Mouse (Mus musculus) adrenal gland, postnatal 10 days (tissue): ENCODE results near the gene Art5. TPM values are rescaled to one million over a fixed set of nuclear protein-coding genes. Genes with fewer than 3 reads are reported as not detected.

Experiments used
- DNase-seq: peaks from one replicate; pipeline ENCODE4 v3.0.0; 2021; ENCODE audit warnings: mixed read lengths
- long read RNA-seq, 2 experiments: library from polyadenylated mRNA; stranded (forward); transcript quantifications; one replicate each; pipeline ENCODE4 v2.0.0; 2021
- total RNA-seq, 2 experiments: library from RNA; stranded (reverse); gene quantifications; 2 replicates each; pipeline ENCODE4 v1.2.3; 2021

Art5 gene
- 1 to 10 TPM in 1 of 2 experiments, under 1 TPM in 1; 0.51 to 1.4 TPM for total RNA-seq
- long read RNA-seq, experiment 1, partial matches to known transcripts = 1 of 1 reads
- long read RNA-seq, experiment 1, other reads (novel, unspliced or antisense) = 0 of 1 reads
- long read RNA-seq, experiment 2 = 0 reads

DNA sequence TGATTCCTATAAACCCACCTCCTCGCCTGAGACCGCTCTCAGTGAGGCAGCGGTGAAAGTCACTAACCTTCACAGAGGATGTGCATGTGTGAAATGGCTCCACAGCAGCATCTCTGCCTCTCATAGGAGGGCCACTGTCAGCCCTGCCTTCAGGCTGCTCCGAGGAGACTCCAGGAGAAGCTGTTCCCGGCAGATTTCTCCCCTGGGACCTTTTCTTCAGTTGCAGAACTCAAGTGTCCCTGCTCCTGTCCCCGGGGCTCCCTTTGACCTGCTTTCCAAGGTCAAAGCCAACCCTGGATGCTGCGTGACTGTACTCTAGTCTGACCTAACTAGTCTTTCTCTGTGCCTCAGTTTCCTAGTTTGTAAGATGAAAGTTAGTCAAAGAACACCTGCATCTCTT, at the start of gene Art5:
TSS of gene Art5 (minus strand) at position 319 of the 400 bp plus-strand sequence.
- no peak for DNase-seq

DNA sequence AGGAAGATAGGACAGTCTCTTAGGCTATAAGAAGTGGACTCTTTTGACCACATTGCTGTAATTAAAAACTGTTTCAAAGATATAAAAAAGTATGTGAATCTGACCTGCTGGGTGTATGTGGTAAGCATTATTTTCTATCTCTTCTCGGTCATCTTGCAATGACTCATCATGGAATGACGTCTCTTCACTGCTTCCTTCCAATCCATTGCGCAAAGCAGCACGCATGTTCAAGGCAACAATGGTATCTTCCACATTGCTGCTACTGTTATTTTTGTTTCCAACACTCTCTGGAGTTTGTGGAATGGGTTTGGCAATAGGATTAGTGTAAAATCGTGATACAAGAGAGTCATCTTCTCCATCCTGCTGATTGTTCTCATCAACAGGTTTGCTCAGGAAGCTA, 44.4 kb upstream of the Art5 start:
- no peak for DNase-seq

DNA sequence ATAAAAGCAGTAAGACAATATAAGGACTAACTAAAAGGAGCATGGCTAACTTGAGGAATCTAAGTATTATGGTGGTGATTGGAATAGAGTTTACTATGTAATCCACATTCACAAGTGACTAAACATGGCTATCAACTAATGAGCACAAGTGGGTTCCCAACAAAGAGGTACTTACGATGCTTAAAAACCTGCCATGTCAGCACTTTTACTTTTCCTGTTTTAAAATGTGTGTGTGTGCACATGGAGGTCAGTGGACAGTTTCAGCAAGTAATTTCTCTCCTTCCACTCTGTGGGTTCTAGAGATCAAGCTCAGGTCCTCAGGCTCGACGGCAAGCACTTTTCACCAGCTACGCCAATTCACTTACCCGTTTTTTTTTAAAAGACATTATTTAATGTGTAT, 28.6 kb upstream of the Art5 start:
- no peak for DNase-seq

DNA sequence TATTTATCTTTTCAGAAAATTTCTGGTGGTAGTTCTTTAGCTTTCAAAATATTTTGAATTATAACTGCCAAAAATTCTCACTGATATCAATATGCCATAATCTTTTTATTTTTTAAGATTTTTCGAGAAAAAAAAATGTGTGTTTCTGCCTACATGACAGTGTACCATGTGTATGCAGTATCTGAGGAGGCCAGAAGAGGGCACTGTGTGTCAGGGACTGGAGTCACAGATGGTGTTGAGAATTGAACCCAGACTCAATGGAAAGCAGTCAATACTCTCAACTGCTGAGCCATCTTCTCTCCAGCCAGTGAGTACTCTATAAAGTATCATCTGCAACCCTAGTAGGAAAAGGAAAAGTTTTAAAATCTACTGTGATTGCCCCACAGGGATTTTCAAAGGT, 28.2 kb upstream of the Art5 start:
- DNase-seq = peak; percentile 44

GRCm38 (mm10) chr7:102132395-102132794, 23.1 kb upstream of the Art5 start:
- no peak for DNase-seq

DNA sequence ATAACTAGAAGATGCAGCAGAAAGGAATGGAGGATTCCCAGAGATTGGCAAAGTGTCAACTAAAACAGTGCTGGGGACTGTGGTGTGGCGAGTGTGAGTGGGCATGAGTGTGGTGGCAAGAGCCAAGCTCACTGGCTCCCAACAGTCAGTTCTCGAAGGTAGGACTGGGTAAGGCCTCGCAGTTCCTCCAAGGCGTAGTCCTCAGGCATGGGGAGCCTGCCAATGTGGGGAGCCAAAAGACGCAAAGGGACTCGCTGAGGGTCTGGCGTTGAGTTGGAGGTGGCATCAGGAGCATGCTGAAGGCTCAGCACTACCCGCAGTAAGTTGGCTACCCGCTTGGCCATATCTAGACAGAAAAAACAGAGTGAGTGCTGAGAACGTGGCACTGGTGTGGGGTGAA, 11.0 kb upstream of the Art5 start:
- DNase-seq = no peak

DNA sequence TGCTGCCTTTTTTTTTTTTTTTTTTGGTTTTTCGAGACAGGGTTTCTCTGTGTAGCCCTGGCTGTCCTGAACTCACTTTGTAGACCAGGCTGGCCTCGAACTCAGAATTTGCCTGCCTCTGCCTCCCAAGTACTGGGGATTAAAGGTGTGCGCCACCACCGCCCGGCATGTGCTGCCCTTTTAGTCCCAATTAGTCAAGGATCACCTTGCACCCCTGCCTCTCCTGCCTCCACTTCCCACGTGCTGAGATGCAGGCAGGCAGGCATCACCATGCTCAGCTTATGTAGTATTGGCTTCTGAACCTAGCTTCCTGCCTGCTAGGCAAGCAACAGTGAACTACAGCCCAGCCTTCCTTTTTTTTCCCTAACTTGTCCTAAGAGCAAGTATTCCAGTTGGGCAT, 8.1 kb upstream of the Art5 start:
- DNase-seq = no peak

- no peak for DNase-seq
These were observed 7.5 kb upstream of the Art5 start, which contains the start of gene Chrna10 for GRCm38 (mm10) chr7:102116579-102117331. Chrna10 (minus strand) TSS chr7:102116828.

- no peak for DNase-seq
These were observed 4.0 kb upstream of the Art5 start for GRCm38 (mm10) chr7:102113151-102113729.

DNA sequence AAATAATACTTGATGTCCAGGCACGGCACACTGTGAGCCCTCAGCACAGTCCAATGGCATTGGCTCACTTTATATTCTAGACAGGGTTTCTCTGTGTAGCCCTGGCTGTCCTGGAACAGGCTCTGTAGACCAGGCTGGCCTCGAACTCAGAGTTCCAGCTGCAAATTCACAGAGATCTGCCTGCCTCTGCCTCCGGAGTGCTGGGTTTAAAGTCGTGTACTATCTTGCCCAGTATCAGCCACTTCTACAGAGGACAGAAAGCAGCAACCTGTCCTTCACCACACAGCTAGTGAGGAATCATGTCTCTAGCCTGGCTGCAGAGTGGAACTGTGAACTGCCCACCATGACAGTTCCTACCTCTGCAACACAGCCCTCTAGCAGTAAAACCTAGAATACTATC, 457 bp upstream of the Art5 start:
- no peak for DNase-seq

DNA sequence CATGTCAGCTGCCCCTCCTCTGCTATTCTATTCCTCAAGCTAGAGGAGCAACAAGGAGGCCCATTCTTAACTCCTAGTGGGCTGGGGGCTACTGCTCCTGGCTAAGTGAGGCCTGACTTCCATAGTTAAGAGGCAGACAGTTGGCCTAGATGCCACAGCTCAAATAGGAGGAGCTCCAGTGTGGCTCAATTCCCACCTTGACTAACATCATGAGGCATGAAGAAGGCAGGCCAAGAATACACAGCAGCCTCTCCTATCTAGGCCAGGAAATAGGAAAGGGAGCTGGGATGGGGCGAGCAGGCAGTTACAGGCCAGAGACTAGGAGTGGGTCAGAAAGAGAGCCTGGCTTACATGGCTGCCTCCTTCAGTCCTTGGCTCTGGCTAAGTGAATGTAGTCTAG, 1.1 kb downstream of the Art5 start:
- DNase-seq = no peak

DNA sequence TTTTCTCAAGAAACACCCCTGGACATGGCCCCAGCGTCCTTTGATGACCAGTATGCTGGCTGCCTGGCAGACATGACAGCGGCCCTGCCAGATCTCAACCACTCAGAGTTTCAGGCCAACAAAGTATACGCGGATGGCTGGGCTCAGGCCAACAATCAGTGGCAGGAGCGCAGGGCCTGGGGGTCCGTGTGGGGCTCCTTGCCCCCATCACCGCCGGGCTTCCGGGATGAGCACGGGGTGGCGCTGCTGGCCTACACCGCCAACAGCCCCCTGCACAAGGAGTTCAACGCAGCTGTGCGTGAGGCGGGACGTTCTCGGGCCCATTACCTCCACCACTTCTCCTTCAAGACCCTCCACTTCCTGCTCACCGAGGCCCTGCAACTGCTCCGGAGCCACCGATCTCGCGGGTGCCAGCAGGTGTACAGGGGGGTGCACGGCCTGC, 2.6 kb downstream of the Art5 start:
- DNase-seq = peak; percentile 42

- no peak for DNase-seq
These were observed 5.2 kb downstream of the Art5 start for GRCm38 (mm10) chr7:102104126-102104525.

- DNase-seq = no peak
These were observed 5.7 kb downstream of the Art5 start for GRCm38 (mm10) chr7:102103555-102103954.

DNA sequence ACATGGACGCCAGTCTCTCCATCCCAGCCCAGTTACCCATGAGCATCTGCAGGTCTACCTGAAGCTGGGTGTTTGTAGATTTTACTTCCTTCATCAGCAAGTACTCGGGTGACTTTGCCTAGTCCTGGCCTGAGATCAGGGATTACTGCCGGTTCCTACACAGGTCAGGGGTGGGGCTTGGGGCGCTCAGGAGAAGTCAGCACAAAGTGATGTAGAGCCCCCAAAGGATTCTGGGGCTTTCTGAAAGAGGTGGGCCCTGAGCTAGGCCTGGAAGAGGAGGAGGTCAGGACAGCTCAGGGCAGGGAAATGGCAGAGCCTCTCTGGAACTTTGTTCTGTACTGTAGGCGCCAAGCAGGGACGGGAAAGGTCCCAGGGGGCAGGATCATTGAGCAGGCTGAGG, 6.6 kb downstream of the Art5 start:
- peak; percentile 42 for DNase-seq

- no peak for DNase-seq
These were observed 7.0 kb downstream of the Art5 start for GRCm38 (mm10) chr7:102102241-102102640.

- no peak for DNase-seq
These were observed 7.8 kb downstream of the Art5 start, which contains the start of gene Art1 for GRCm38 (mm10) chr7:102101487-102101886. Art1 (plus strand) TSS chr7:102101743.

DNA sequence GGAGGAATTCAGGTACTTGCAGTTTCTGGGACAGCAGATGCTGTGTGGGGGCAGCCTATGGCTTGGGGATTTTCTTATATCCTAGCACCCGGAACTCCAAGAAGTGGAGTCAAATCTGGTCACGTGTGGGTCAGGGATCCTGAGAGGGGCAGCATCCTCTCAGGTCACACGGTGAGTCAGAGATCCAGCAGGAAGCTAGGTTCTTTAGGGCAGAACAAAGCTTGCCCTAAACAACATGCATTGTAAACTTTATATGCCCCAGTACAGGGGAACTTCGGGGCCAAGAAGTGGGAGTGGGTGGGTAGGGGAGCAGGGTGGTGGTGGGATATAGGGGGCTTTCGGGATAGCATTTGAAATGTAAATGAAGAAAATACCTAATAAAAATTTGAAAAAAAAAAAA, 8.4 kb downstream of the Art5 start:
- no peak for DNase-seq

DNA sequence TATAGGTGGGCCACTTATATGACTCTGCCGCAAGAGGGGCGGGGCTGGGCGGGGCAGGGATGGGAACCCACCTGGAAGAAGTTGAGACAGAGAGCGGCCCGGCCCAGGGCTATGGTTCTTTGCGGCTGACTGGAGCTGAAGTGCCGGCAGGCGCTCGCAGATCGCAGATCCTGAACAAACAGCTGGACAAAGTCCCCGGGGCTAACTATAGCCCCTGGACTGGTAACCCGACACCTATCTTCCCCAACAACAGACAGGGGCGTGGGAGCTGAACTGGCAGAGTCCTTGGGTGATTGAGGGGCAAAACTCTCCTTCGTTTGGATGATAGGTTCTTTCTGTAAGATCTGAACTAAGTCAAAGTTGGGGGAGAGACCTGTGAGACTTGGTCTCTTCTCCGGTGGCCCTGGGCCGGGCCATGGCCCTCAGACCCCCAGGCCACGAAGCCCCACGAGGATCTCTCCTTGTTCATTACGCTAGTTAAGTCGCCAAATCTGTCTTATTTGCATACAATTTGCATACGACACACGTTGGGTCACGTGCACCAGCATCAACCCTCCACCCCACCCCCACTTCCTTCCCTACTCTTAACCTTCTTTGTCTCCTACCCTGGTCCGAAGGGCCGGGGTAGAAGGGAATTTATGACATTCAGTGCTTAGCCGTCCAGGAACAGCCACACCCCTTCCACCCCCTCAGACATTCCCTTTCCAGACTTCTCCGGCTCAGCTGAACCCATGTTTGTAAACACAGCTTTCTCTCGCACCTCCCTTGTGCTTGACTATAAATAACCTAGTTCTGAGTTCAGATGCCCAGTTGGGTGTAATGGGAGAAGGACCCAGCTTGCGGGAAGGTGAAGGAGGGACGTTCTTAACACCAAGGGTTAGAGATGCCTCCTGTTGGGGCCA, 9.3 kb downstream of the Art5 start:
- DNase-seq = no peak

GRCm38 (mm10) chr7:102087336-102087735, 22.0 kb downstream of the Art5 start:
- DNase-seq = no peak

- no peak for DNase-seq
These were observed 25.1 kb downstream of the Art5 start for GRCm38 (mm10) chr7:102084041-102084696.

DNA sequence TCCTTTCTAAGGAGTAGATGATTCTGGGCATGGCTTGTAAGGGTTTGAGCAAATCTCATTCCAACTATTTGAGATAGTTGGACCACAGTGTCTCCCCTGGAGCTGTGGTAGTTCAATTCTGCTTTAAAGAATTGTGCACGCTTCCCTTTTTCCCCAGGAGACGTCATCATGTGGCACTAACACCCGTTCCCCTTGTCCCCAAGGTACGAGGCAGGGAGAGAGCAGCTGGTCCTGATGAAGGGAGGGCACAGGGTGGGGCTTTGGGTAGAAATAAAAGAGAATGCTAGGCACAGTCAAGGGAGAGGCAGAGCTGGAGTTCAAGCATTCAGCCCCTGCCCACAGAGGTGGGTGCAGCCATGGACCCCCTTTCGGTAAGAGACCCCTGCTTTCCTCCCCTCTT, 26.5 kb downstream of the Art5 start, which contains the start of gene Trpc2:
TSS of gene Trpc2 (plus strand) at position 301 of the 400 bp plus-strand sequence.
- DNase-seq = no peak
